Mouse (Mus musculus): ENCODE results near the gene Pxt1. TPM values are rescaled to one million over a fixed set of nuclear protein-coding genes. Genes with fewer than 3 reads are reported as not detected.

The Pxt1 gene
- polyA plus RNA-seq, 1 experiment from 2014 or later = not detected

DNA sequence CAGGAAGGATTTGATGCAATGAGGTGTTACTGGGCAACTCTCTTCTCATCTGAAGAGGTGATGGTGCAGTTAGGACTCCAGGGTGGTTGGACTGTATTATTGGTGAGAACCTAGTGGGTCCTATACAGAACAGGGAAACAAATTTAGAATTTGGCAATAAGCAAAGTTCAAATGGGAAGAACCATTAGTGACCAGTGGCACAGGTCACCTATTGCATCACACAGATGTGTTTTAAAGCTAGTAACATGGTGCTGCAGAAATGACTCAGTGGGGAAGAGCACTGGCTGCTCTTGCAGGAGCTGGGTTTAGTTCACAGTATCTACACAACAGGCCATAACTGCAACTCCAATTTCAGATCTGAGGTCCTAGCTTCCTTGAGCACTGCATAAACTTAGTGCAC lies 26.5 kb upstream of the Pxt1 start:
- Histone ChIP-seq H3K4me1 (replicated peaks) (no peaks in the 10 kb centered on the region), H3K4me2 (replicated peaks) (no peak overlapping the region), H3K27ac (no peak overlapping the region), H3K27me3 (replicated peaks) (no peaks in the 10 kb centered on the region), H3K36me3 (peaks cover 39% of the 10 kb centered on the region), H3K4me3 (replicated peaks) (no peak overlapping the region), H3K9ac (no peak overlapping the region), H3K9me3 (no peaks in the 10 kb centered on the region)
- ATAC-seq = no peak

DNA sequence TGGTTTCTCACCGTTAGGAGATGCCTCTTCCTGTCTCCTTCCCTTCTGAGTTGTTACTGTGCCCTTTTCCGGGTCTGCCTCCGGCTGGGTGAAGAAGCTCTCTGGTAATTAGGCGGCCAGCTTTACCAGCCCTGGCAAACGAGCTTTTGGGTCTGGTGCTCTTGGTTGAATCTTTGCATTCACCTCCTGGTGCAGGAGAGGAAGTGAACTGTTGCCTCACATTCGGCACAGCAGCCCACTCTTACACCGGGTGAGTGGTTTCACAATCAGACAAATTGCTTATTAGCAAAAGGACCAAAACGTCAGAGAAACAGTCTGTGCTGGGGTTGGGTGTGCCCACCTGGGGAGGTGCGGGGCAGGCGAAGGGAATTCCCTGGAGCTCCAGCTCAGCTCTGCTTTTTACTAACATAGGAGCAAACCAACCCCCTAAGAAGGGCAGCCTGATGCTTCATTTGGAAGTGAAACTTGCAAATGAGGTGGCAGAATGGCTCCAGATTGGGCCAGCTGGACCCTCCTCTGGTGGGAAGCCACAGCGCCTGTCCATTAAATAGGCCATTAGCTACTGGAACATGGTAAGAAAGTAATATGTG lies 23.5 kb upstream of the Pxt1 start:
- H3K27ac ChIP-seq = no peak overlapping the region
- H3K9me3 ChIP-seq = no peaks in the 10 kb centered on the region
- H3K4me3 ChIP-seq (replicated peaks) = no peak overlapping the region
- ATAC-seq = no peak
- no peak overlapping the region for H3K9ac ChIP-seq
- H3K27me3 ChIP-seq (replicated peaks) = no peaks in the 10 kb centered on the region
- no peak overlapping the region for H3K4me2 ChIP-seq (replicated peaks)
- H3K36me3 ChIP-seq = peaks cover 60% of the 10 kb centered on the region
- H3K4me1 ChIP-seq (replicated peaks) = no peaks in the 10 kb centered on the region
- WGBS = 77% methylated on average over 11 of the region's 11 CpGs

DNA sequence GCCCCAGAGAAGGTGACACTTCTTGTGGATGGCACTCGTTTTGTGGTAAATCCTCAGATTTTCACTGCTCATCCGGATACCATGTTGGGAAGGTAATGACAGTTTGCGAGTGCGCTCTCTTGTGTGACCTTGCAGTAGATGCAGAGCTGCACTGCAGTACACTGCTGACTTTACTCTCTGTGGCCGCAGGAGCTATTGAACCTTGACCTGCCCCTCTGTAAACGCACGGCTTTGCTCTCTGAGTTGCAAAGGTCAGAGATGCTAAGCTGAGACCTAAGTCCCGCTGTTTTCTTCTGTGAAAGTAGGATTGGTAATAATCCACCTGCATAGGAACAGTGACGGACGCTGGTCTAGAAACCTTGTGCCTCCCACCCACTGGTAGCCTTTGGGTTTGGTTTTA lies 18.0 kb upstream of the Pxt1 start:
- no peaks in the 10 kb centered on the region for H3K9me3 ChIP-seq
- no peak for ATAC-seq
- no peak overlapping the region for H3K4me3 ChIP-seq (replicated peaks)
- no peak overlapping the region for H3K27ac ChIP-seq
- WGBS = 80% methylated on average over 10 of the region's 10 CpGs
- H3K9ac ChIP-seq = no peak overlapping the region
- H3K27me3 ChIP-seq (replicated peaks) = no peaks in the 10 kb centered on the region
- peaks cover 48% of the 10 kb centered on the region for H3K36me3 ChIP-seq
- H3K4me2 ChIP-seq (replicated peaks) = no peak overlapping the region
- H3K4me1 ChIP-seq (replicated peaks) = 0 out of 2 replicates have a peak, but pooled peaks cover 9% of the 10 kb centered on the region

DNA sequence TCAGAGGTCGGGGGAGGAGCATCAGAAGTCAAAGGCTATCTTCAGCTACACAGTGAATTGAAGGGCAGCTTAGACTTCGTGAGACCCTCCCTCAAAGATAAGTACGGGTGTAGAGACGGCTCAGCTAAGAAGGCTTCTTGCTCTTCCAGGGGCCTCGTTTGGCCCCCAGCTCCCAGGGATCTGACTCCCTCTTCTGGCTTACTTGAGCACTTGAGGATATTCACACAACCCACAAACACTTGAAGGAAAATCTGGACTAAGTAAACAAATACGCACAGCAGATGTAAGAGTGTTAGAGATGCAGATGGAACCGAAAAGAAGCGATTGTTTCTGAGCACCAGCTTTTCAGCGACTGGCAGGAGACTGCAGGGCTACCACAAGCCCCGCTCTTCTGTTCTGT lies 17.0 kb upstream of the Pxt1 start:
- 50% methylated on average over 10 of the region's 10 CpGs for WGBS
- Histone ChIP-seq H3K4me1 (replicated peaks) (0 out of 2 replicates have a peak, but pooled peaks cover 9% of the 10 kb centered on the region), H3K9ac (no peak overlapping the region), H3K27me3 (replicated peaks) (no peaks in the 10 kb centered on the region), H3K4me2 (replicated peaks) (no peak overlapping the region), H3K27ac (no peak overlapping the region), H3K9me3 (no peaks in the 10 kb centered on the region), H3K36me3 (peaks cover 38% of the 10 kb centered on the region), H3K4me3 (replicated peaks) (no peak overlapping the region)
- ATAC-seq = no peak

GRCm38 (mm10) chr17:28954416-28954815 lies 10.8 kb upstream of the Pxt1 start:
- H3K9me3 ChIP-seq = no peaks in the 10 kb centered on the region
- no peaks in the 10 kb centered on the region for H3K27me3 ChIP-seq (replicated peaks)
- H3K27ac ChIP-seq = no peak overlapping the region
- H3K4me3 ChIP-seq (replicated peaks) = no peak overlapping the region
- no peak overlapping the region for H3K9ac ChIP-seq
- 88% methylated on average over 9 of the region's 9 CpGs for WGBS
- no peak overlapping the region; the same call in 1 of the 2 replicates for H3K4me2 ChIP-seq (replicated peaks)
- no peak for ATAC-seq
- H3K36me3 ChIP-seq = no peaks in the 10 kb centered on the region
- peaks cover 18% of the 10 kb centered on the region for H3K4me1 ChIP-seq (replicated peaks)

- H3K4me1 ChIP-seq (replicated peaks) = peaks cover 18% of the 10 kb centered on the region
- H3K4me2 ChIP-seq (replicated peaks) = peak overlapping the region; percentile 79
- ATAC-seq = no peak
- H3K27ac ChIP-seq = 0 out of 2 replicates have a peak overlapping the region, but pooled peaks have one; percentile 29
- H3K4me3 ChIP-seq (replicated peaks) = peak overlapping the region; percentile 73
- peak overlapping the region; percentile 92 for H3K9ac ChIP-seq
- H3K36me3 ChIP-seq = no peaks in the 10 kb centered on the region
- no peaks in the 10 kb centered on the region for H3K27me3 ChIP-seq (replicated peaks)
- 8% methylated on average over 9 of the region's 9 CpGs for WGBS
- no peaks in the 10 kb centered on the region for H3K9me3 ChIP-seq
These were observed 9.6 kb upstream of the Pxt1 start for GRCm38 (mm10) chr17:28953251-28953650.

DNA sequence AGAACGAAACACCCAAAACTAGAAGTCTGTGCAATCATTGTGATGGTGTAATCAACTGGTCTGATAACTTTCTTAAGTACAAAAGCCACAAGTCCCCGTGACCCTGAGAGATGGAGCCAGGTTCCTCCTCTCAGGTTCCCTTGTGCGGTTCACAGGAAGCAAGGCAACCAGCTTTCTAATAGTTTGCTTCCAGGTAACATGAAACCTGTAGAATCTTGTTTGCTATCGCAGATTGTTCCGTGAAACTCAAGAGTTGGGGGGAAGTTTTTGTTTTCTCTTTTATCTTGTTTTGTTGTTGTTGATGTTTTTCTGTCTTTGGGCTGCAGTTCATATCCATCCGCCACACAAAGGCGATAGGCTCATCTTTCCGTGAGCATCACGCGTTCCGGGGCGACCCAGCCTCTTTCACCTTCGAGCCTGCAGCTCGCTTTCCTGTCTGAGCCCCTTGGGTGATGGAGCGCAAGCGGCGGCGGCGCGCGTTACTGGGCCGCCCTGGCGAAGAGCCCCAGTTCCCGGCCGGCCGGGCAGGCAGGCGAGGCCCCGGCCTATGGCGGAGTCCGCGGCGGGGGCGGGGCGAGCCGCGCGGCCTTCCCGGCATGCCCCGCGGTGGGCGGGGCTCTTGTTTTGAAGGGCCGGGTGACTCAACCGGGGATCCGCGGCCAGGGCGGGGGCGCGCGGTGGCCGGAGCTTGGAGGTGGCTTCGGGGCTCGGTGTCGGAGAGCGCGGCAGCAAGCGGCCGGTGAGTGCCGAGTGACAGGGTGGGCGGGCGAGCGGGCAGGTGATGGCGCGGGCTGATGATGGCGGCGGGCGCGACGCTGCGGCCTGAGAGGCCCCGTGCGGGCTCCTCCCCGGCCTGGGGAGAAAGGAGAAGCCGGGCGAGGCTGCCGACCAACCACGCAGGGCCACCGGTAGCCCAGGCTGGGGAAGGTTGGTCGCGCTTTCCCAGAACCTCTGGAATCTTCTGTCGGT lies 8.5 kb upstream of the Pxt1 start, which contains the start of gene Kctd20:
TSS of gene Kctd20 (plus strand) at position 120 of the 969 bp plus-strand sequence.
- H3K9ac ChIP-seq = peak within 1 kb of the TSS; percentile 92
- H3K4me2 ChIP-seq (replicated peaks) = peak within 1 kb of the TSS; percentile 79
- peak within 1 kb of the TSS; percentile 97 for H3K27ac ChIP-seq
- peaks cover 14% of the 10 kb centered on the region for H3K4me1 ChIP-seq (replicated peaks)
- no peaks in the 10 kb centered on the region for H3K36me3 ChIP-seq
- ATAC-seq = peak; percentile 95
- WGBS = under 1% methylated on average over 72 of the region's 80 CpGs
- H3K4me3 ChIP-seq (replicated peaks) = peak within 1 kb of the TSS; percentile 73
- H3K9me3 ChIP-seq = no peaks in the 10 kb centered on the region
- no peaks in the 10 kb centered on the region for H3K27me3 ChIP-seq (replicated peaks)

- ATAC-seq = no peak
- no peak overlapping the region for H3K27ac ChIP-seq
- peaks cover 14% of the 10 kb centered on the region for H3K4me1 ChIP-seq (replicated peaks)
- 71% methylated on average over 4 of the region's 4 CpGs for WGBS
- H3K36me3 ChIP-seq = no peaks in the 10 kb centered on the region
- no peak overlapping the region for H3K9ac ChIP-seq
- no peaks in the 10 kb centered on the region for H3K9me3 ChIP-seq
- H3K4me2 ChIP-seq (replicated peaks) = no peak overlapping the region
- no peak overlapping the region for H3K4me3 ChIP-seq (replicated peaks)
- no peaks in the 10 kb centered on the region for H3K27me3 ChIP-seq (replicated peaks)
These were observed 7.1 kb upstream of the Pxt1 start for GRCm38 (mm10) chr17:28950751-28951150.

- H3K36me3 ChIP-seq = no peaks in the 10 kb centered on the region
- H3K9ac ChIP-seq = no peak overlapping the region
- H3K27ac ChIP-seq = no peak overlapping the region
- H3K9me3 ChIP-seq = no peaks in the 10 kb centered on the region
- H3K27me3 ChIP-seq (replicated peaks) = no peaks in the 10 kb centered on the region
- no peak overlapping the region for H3K4me2 ChIP-seq (replicated peaks)
- no peak overlapping the region for H3K4me3 ChIP-seq (replicated peaks)
- no peak for ATAC-seq
- 56% methylated on average over 4 of the region's 4 CpGs for WGBS
- H3K4me1 ChIP-seq (replicated peaks) = peaks cover 10% of the 10 kb centered on the region
These were observed 5.0 kb upstream of the Pxt1 start for GRCm38 (mm10) chr17:28948661-28949060.

DNA sequence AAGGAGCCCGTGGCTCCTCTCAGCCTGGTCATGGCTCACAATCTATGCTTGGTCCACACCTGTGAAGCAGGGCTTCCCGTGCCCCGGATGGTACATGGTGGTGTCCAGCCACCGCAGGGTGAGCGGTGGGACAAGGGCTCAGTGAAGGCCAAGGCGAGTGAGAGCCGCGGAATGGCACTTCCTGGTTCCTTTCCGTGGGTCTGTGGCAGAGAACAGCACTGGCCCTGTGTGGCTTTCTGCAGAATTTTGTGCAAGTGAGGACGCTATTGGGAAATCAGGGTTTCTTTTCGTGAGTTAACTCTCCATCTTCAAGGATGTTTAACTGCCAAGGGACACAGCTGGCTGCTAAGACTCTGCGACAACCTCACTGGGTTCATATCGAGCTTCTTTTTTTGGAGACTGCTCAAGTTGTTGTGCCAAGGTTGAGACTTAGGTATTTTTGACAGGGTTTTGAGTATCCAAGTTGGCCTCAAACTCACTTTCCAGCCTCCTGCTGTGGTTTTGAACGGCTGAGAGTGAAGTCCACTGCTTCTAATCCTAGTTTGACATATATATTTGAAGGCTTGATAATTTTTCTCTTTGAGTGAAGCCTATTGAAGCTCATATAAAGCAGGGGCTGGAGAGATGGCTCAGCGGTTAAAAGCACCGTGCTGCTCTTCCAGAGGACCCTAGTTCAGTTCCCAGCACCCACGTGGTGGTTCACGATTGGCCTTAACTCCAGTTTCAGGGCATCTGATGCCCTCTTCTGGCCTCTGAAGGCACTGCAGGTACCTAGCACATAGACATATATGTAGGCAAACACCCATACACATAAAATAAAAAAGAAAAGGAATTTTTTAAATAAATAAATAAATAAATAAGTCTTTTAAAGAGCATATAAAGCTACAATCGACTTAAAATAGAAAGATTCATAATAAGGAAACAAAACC lies 3.6 kb upstream of the Pxt1 start:
- Histone ChIP-seq H3K4me1 (replicated peaks) (peaks cover 6% of the 10 kb centered on the region), H3K9me3 (no peaks in the 10 kb centered on the region), H3K9ac (no peak overlapping the region), H3K4me2 (replicated peaks) (no peak overlapping the region), H3K36me3 (no peaks in the 10 kb centered on the region), H3K27me3 (replicated peaks) (no peaks in the 10 kb centered on the region), H3K27ac (no peak overlapping the region), H3K4me3 (replicated peaks) (no peak overlapping the region)
- 91% methylated on average over 19 of the region's 19 CpGs for WGBS
- ATAC-seq = no peak

DNA sequence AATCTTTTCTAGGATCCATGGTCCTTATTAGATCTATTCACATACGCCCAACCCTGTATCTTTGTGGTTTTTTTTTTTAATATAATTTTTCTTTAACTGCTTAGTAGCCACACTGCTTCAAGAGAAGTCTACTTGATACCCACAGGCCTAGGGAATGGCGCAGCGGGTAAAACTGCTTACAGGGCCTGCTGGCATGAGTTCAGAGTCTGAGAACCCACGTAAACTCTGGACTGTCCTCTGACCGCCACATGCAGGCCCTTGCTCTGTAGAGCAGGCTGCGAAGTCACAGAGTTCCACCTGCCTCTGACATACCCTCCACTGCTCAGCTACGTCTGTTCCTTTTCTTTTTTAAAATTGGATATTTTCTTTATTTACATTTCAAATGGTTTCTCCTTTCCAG lies 841 bp upstream of the Pxt1 start:
- Histone ChIP-seq H3K9ac (no peak overlapping the region), H3K27me3 (replicated peaks) (no peaks in the 10 kb centered on the region), H3K4me1 (replicated peaks) (no peaks in the 10 kb centered on the region), H3K4me3 (replicated peaks) (no peak overlapping the region), H3K4me2 (replicated peaks) (no peak overlapping the region), H3K9me3 (no peaks in the 10 kb centered on the region), H3K36me3 (no peaks in the 10 kb centered on the region), H3K27ac (no peak overlapping the region)
- ATAC-seq = no peak
- WGBS = 88% methylated on average over 7 of the region's 7 CpGs

DNA sequence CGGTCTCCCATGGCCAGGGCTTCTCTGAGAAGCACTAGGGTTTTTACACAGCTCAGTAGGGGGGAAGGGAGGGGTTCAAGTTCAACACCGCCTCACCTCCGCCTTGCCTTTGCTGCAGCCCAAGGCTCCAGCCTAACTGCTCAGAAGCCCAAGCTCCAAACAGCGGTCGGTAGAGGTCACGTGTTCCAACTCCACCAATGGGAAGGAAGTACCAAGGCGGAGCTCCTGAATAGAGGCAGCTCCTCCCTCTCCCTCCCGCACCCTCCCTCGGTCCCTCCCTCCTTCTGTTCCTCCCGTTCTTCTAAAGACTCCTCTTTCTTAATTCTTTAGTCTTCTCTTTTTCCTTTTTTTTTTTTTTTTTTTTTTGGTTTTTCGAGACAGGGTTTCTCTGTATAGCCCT lies 1.5 kb downstream of the Pxt1 start:
- Histone ChIP-seq H3K27ac (no peak overlapping the region), H3K4me2 (replicated peaks) (no peak overlapping the region), H3K9ac (no peak overlapping the region), H3K36me3 (no peaks in the 10 kb centered on the region), H3K9me3 (no peaks in the 10 kb centered on the region), H3K4me3 (replicated peaks) (no peak overlapping the region), H3K27me3 (replicated peaks) (no peaks in the 10 kb centered on the region), H3K4me1 (replicated peaks) (no peaks in the 10 kb centered on the region)
- 75% methylated on average over 10 of the region's 11 CpGs for WGBS
- no peak for ATAC-seq

All from intestine, embryonic 15.5 days (tissue).